Mouse (Mus musculus) G1E (cell line): ENCODE results near the gene Ak6.

Experiments used
- CTCF ChIP-seq: IDR thresholded peaks from 2 replicates; pipeline ENCODE4 v1.5.1; 2012; ENCODE audit warnings: low read depth, low read length, inconsistent platforms, mixed read lengths
- GATA1 ChIP-seq: IDR thresholded peaks from 2 replicates; pipeline ENCODE4 v1.6.1; 2012; ENCODE audit warnings: borderline replicate concordance, low read length, inconsistent platforms, mixed read lengths
- POLR2AphosphoS5 ChIP-seq: IDR thresholded peaks from 2 replicates; pipeline ENCODE4 v1.6.1; 2012; ENCODE audit warnings: low read depth, low read length, inconsistent platforms; ENCODE audit not compliant: insufficient replicate concordance
- TAL1 ChIP-seq: conservative IDR thresholded peaks from 2 replicates; pipeline ENCODE4 v1.6.1; 2012; ENCODE audit warnings: low read depth, low read length, inconsistent platforms, mixed read lengths

GRCm38 (mm10) chr13:100659864-100660456 is 9.2 kb downstream of the Ak6 start:
- peak; percentile 83 for TF ChIP-seq CTCF
- no peak for TF ChIP-seq POLR2AphosphoS5
- TF ChIP-seq TAL1 = no peak
- no peak for TF ChIP-seq GATA1
